Mouse (Mus musculus) granulocyte monocyte progenitor cell, adult 5-6 weeks (primary cell): ENCODE results near the gene Vmn1r224. TPM values are rescaled to one million over a fixed set of nuclear protein-coding genes. Genes with fewer than 3 reads are reported as not detected.

Source experiments
- ATAC-seq: replicated peaks from 2 replicates; pipeline ENCODE4 v1.8.0; 2016; ENCODE audit warnings: mild to moderate bottlenecking, moderate TSS enrichment, inconsistent platforms; ENCODE audit not compliant: poor library complexity, severe bottlenecking
- total RNA-seq, 2 experiments: library from RNA; stranded (forward) in 1 of 2; stranded (reverse) in 1 of 2; fragments of 200-712, 200-1000 nt in 1 of 2; fragments of >200 nt in 1 of 2; fragmentation: Nextera tagmentation in 1 of 2; gene quantifications; 2 replicates each; pipeline ENCODE4 v1.2.3; 2014 to 2017

The Vmn1r224 gene
- total RNA-seq (2014; fragmentation: Nextera tagmentation) (not detected in 2 replicates), total RNA-seq (2017) (not detected in 2 replicates)

DNA sequence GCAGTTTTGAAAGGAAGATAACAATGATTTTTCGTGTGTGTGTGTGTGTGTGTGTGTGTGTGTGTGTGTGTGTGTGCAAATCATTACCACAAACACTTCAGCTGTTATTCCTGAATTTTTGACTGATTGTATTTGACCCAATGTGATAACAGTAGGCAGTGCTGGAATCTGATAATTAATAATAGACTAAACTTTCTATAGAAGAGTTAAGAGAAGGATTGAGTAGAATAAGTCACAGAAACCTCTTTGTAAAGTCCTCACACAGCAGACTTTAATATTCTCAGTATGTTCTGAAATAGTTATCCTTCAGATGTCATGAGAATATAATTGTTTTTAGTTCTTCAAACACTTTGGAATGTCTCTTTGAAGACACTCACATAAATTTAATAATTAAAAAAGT lies at the start of gene Vmn1r224:
Gene Vmn1r224 (plus strand): TSS at position 301 of the 400 bp plus-strand sequence.
- ATAC-seq = no peak

- ATAC-seq = no peak
Observed at GRCm38 (mm10) chr17:20399105-20399504, 14.8 kb upstream of the Vmn1r224 start.

GRCm38 (mm10) chr17:20439263-20439662 lies 25.3 kb downstream of the Vmn1r224 start:
- ATAC-seq = no peak

GRCm38 (mm10) chr17:20473311-20473710 lies 59.4 kb downstream of the Vmn1r224 start:
- no peak for ATAC-seq

Other genes with a start within 250 kb of the Vmn1r224 start
- not detected in 2 replicates for gene Fpr-rs6, start 231.0 kb upstream of the Vmn1r224 start, total RNA-seq (2014; fragmentation: Nextera tagmentation)
- gene Fpr-rs6, start 231.0 kb upstream of the Vmn1r224 start, total RNA-seq (2017) = not detected in 2 replicates
- gene Vmn2r105, start 179.1 kb upstream of the Vmn1r224 start, total RNA-seq (2014; fragmentation: Nextera tagmentation) = not detected in 2 replicates
- gene Vmn2r105, start 179.1 kb upstream of the Vmn1r224 start, total RNA-seq (2017) = not detected in 2 replicates
- not detected in 2 replicates for gene Vmn2r106, start 128.6 kb upstream of the Vmn1r224 start, total RNA-seq (2014; fragmentation: Nextera tagmentation)
- gene Vmn2r106, start 128.6 kb upstream of the Vmn1r224 start, total RNA-seq (2017) = not detected in 2 replicates
- not detected in 2 replicates for gene Vmn2r107, start 68.9 kb upstream of the Vmn1r224 start, total RNA-seq (2014; fragmentation: Nextera tagmentation)
- not detected in 2 replicates for gene Vmn2r107, start 68.9 kb upstream of the Vmn1r224 start, total RNA-seq (2017)
- not detected in 2 replicates for gene Vmn2r108, start 67.2 kb downstream of the Vmn1r224 start, total RNA-seq (2014; fragmentation: Nextera tagmentation)
- not detected in 2 replicates for gene Vmn2r108, start 67.2 kb downstream of the Vmn1r224 start, total RNA-seq (2017)
- gene Vmn1r225, start 84.0 kb downstream of the Vmn1r224 start, total RNA-seq (2014; fragmentation: Nextera tagmentation) = not detected in 2 replicates
- not detected in 2 replicates for gene Vmn1r225, start 84.0 kb downstream of the Vmn1r224 start, total RNA-seq (2017)
- gene Vmn2r109, start 150.6 kb downstream of the Vmn1r224 start, total RNA-seq (2014; fragmentation: Nextera tagmentation) = not detected in 2 replicates
- not detected in 2 replicates for gene Vmn2r109, start 150.6 kb downstream of the Vmn1r224 start, total RNA-seq (2017)
- not detected in 2 replicates for gene Vmn2r110, start 182.3 kb downstream of the Vmn1r224 start, total RNA-seq (2014; fragmentation: Nextera tagmentation)
- not detected in 2 replicates for gene Vmn2r110, start 182.3 kb downstream of the Vmn1r224 start, total RNA-seq (2017)
- gene Fpr-rs3, start 210.7 kb downstream of the Vmn1r224 start, total RNA-seq (2014; fragmentation: Nextera tagmentation) = not detected in 2 replicates
- not detected in 2 replicates for gene Fpr-rs3, start 210.7 kb downstream of the Vmn1r224 start, total RNA-seq (2017)